Mouse (Mus musculus): ENCODE measurements around the gene Ampd2. TPM values are rescaled to one million over a fixed set of nuclear protein-coding genes. Genes with fewer than 3 reads are reported as not detected.

The Ampd2 gene
- polyA plus RNA-seq, 1 experiment from 2014 or later, result 45.9 TPM

DNA sequence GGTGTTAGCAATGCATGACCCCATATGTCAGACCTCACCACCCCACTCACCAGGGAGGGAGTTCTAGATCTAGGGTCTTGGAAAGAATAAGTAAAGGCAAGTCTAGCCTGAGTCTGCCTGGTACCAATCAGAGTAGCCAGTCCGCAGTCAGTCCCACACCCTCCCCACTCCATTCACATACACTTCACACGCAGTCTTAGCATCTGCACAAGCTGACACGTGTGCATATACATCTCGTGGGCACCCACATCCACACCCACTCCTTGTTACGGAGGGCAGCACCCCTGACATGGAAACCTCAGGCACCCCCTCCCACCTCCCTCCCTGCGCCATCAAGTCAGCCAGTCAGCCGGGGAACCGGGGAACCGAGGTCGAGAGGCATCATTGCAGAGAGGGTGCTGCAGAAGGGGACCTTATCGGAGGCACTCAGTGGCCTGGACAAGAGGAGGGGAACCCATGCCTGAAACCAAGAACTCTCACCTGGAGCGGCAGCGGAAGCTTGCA lies 1.6 kb downstream of the Ampd2 start:
- Histone ChIP-seq H3K9me3 (ENCODE audit: control insufficient read depth, low read length) (no peaks in the 10 kb centered on the region), H3K4me2 (ENCODE audit: low read length) (peak overlapping the region; percentile 99), H3K27ac (replicated peaks; ENCODE audit: low read depth, low read length) (peak overlapping the region; percentile 76), H3K4me1 (ENCODE audit: control insufficient read depth, insufficient read depth, low read length) (peaks cover 43% of the 10 kb centered on the region), H3K9ac (replicated peaks; ENCODE audit: low read length) (peak overlapping the region; percentile 70), H3K4me3 (replicated peaks; ENCODE audit: low read depth, low read length) (peak overlapping the region; percentile 58), H3K36me3 (ENCODE audit: control insufficient read depth, insufficient read depth, low read length) (no peaks in the 10 kb centered on the region), H3K27me3 (ENCODE audit: control insufficient read depth, insufficient read depth, low read length) (no peaks in the 10 kb centered on the region)
- DNase-seq (no peak), ATAC-seq (ENCODE audit: low FRiP score, low TSS enrichment) (peak; percentile 31; the same call in 1 of the 2 replicates)
- WGBS, result 15% methylated on average over 13 of the region's 13 CpGs

DNA sequence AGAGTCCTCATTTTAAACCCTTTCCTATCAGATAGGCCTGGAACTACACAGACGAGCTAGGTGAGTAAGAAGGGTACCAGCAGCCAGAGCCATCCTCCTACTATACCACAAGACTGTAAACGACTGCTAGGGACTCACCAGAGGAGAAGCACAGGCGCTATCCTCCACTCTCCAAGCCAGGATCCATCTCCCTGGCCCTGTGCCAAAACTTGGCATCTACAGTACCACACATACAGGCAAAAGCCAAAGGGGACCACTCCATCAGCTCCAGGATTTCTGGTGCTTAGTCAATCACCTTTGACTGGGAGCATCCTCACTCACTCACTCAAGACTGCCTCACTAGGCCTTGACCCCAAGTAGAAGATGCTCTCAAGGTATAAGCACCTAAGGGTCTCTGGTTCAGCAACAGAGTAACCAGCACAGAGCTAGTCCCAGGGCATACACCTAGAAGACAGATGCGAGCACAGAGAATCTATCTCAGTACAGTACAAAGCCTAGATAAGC lies 2.5 kb downstream of the Ampd2 start:
- peak; percentile 29 for DNase-seq
- 81% methylated on average over 4 of the region's 4 CpGs for WGBS
- Histone ChIP-seq H3K27me3 (ENCODE audit: control insufficient read depth, insufficient read depth, low read length) (no peaks in the 10 kb centered on the region), H3K36me3 (ENCODE audit: control insufficient read depth, insufficient read depth, low read length) (peaks cover 8% of the 10 kb centered on the region), H3K4me2 (ENCODE audit: low read length) (peak overlapping the region; percentile 99), H3K9ac (replicated peaks; ENCODE audit: low read length) (peak overlapping the region; percentile 70; the same call in 1 of the 2 replicates), H3K4me1 (ENCODE audit: control insufficient read depth, insufficient read depth, low read length) (peaks cover 43% of the 10 kb centered on the region), H3K9me3 (ENCODE audit: control insufficient read depth, low read length) (no peaks in the 10 kb centered on the region), H3K27ac (replicated peaks; ENCODE audit: low read depth, low read length) (no peak overlapping the region), H3K4me3 (replicated peaks; ENCODE audit: low read depth, low read length) (no peak overlapping the region)
- ATAC-seq (ENCODE audit: low FRiP score, low TSS enrichment), result no peak

DNA sequence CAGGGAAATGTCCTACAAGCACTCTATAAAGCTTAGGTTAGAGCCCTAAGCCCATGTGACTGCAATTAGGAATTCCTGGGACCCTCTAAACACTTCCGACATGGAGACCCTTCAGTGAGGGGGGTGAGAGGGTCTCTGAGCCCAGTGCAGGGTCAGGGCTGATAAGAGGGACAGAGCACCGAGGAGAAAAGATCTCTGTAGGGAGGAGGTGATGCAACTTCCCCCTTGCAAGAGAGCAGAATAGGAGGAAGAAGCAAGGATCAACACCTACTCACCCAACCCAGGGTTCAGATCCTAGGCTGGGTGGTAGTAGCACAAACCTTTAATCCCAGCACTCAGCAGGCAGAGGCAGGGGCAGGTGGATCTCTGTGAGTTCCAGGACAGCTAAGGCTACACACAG lies 3.3 kb downstream of the Ampd2 start:
- Histone ChIP-seq H3K9me3 (ENCODE audit: control insufficient read depth, low read length) (no peaks in the 10 kb centered on the region), H3K4me2 (ENCODE audit: low read length) (no peak overlapping the region), H3K36me3 (ENCODE audit: control insufficient read depth, insufficient read depth, low read length) (peaks cover 15% of the 10 kb centered on the region), H3K9ac (replicated peaks; ENCODE audit: low read length) (no peak overlapping the region), H3K27me3 (ENCODE audit: control insufficient read depth, insufficient read depth, low read length) (no peaks in the 10 kb centered on the region), H3K27ac (replicated peaks; ENCODE audit: low read depth, low read length) (no peak overlapping the region), H3K4me3 (replicated peaks; ENCODE audit: low read depth, low read length) (no peak overlapping the region), H3K4me1 (ENCODE audit: control insufficient read depth, insufficient read depth, low read length) (peaks cover 43% of the 10 kb centered on the region)
- 61% methylated on average over 2 of the region's 2 CpGs for WGBS
- DNase-seq (no peak), ATAC-seq (ENCODE audit: low FRiP score, low TSS enrichment) (no peak)

DNA sequence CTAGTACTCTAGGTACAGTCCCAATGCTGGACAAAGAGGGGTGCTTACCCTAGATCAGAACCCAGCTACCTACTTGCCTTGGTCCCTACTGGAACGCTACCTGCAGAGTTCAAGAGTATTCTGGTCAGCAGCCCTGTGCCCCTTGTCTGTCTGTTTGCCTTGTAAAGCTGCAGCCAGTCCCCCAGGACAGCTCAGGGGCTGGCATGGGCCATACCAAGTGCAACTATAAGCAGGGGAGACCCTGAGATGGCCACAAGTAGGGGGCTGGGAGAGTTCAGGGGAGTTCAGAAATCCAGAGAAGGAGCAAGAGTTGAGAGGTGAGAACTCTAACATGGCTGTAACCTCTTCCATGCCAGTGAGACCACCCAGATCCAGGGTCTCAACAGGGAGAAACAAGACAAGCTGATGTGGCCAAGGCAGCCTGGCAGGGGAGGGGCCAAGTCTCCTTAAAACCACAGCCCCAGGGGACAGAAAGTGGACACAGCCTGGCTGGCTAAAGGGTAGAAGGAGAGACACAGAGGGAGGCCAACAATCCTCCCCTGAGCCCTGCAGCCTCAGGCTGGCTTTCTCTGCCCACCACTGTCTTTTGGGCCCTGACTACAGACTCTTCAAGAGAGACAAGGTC lies 4.1 kb downstream of the Ampd2 start:
- H3K36me3 ChIP-seq (ENCODE audit: control insufficient read depth, insufficient read depth, low read length), result peaks cover 23% of the 10 kb centered on the region
- H3K27me3 ChIP-seq (ENCODE audit: control insufficient read depth, insufficient read depth, low read length), result no peaks in the 10 kb centered on the region
- ATAC-seq (ENCODE audit: low FRiP score, low TSS enrichment) (no peak), DNase-seq (peak; percentile 28)
- H3K9ac ChIP-seq (replicated peaks; ENCODE audit: low read length), result peak overlapping the region; percentile 34; the same call in 1 of the 2 replicates
- WGBS, result 65% methylated on average over 1 of the region's 1 CpGs
- H3K4me3 ChIP-seq (replicated peaks; ENCODE audit: low read depth, low read length), result no peak overlapping the region
- peak overlapping the region; percentile 37 for H3K4me2 ChIP-seq (ENCODE audit: low read length)
- H3K27ac ChIP-seq (replicated peaks; ENCODE audit: low read depth, low read length), result 0 out of 2 replicates have a peak overlapping the region, but pooled peaks have one; percentile 37
- peaks cover 43% of the 10 kb centered on the region for H3K4me1 ChIP-seq (ENCODE audit: control insufficient read depth, insufficient read depth, low read length)
- H3K9me3 ChIP-seq (ENCODE audit: control insufficient read depth, low read length), result no peaks in the 10 kb centered on the region

DNA sequence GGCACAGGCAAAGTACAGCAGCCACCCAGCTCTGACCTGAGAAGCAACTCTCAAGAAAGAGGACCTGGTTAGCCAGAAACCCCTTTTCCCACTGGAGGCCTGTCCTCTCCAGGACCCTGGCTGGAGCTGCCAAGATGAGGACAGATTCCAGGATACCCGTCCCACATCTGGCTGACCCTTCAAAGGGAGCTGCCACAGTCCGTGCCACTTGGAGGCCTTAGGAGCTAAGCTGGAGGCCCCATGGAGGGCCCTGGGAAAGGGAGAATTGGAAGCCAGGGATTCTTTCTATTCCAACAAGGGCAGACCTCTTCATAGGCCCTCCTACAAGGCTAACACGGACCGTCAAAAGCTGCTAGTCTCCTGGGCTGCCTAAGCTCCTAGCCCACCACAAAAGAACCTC lies 4.8 kb downstream of the Ampd2 start:
- peaks cover 30% of the 10 kb centered on the region for H3K36me3 ChIP-seq (ENCODE audit: control insufficient read depth, insufficient read depth, low read length)
- H3K9me3 ChIP-seq (ENCODE audit: control insufficient read depth, low read length), result no peaks in the 10 kb centered on the region
- H3K4me1 ChIP-seq (ENCODE audit: control insufficient read depth, insufficient read depth, low read length), result peaks cover 43% of the 10 kb centered on the region
- WGBS, result 42% methylated on average over 4 of the region's 4 CpGs
- H3K27me3 ChIP-seq (ENCODE audit: control insufficient read depth, insufficient read depth, low read length), result no peaks in the 10 kb centered on the region
- H3K4me3 ChIP-seq (replicated peaks; ENCODE audit: low read depth, low read length), result no peak overlapping the region
- peak overlapping the region; percentile 34; the same call in 1 of the 2 replicates for H3K9ac ChIP-seq (replicated peaks; ENCODE audit: low read length)
- DNase-seq (no peak), ATAC-seq (ENCODE audit: low FRiP score, low TSS enrichment) (no peak)
- 0 out of 2 replicates have a peak overlapping the region, but pooled peaks have one; percentile 37 for H3K27ac ChIP-seq (replicated peaks; ENCODE audit: low read depth, low read length)
- peak overlapping the region; percentile 37 for H3K4me2 ChIP-seq (ENCODE audit: low read length)

DNA sequence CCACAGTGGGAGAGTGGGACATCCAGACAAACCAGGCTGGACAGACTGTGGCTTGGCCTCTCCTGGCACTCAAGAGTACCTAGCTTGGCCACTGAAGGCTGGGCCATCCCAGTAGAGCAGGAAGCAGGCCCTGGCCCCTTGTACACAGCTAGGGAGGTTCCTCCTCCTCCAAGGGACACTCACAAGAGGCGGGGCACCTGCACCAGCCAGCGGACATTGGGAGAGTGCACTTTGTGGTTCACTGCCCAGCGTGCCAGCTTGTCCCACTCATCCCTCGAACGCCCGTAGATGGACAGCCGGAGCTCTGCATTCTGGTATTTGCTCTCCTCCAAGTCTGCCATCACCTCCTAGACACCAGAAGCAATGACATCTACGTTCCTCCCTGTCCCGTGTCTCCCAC lies 9.6 kb downstream of the Ampd2 start:
- H3K9ac ChIP-seq (replicated peaks; ENCODE audit: low read length), result no peak overlapping the region
- H3K27me3 ChIP-seq (ENCODE audit: control insufficient read depth, insufficient read depth, low read length), result no peaks in the 10 kb centered on the region
- peaks cover 4% of the 10 kb centered on the region for H3K4me1 ChIP-seq (ENCODE audit: control insufficient read depth, insufficient read depth, low read length)
- no peaks in the 10 kb centered on the region for H3K9me3 ChIP-seq (ENCODE audit: control insufficient read depth, low read length)
- ATAC-seq (ENCODE audit: low FRiP score, low TSS enrichment), result no peak
- no peak overlapping the region for H3K4me3 ChIP-seq (replicated peaks; ENCODE audit: low read depth, low read length)
- H3K36me3 ChIP-seq (ENCODE audit: control insufficient read depth, insufficient read depth, low read length), result peaks cover 57% of the 10 kb centered on the region
- 95% methylated on average over 9 of the region's 9 CpGs for WGBS
- no peak for DNase-seq
- H3K4me2 ChIP-seq (ENCODE audit: low read length), result no peak overlapping the region
- H3K27ac ChIP-seq (replicated peaks; ENCODE audit: low read depth, low read length), result no peak overlapping the region

DNA sequence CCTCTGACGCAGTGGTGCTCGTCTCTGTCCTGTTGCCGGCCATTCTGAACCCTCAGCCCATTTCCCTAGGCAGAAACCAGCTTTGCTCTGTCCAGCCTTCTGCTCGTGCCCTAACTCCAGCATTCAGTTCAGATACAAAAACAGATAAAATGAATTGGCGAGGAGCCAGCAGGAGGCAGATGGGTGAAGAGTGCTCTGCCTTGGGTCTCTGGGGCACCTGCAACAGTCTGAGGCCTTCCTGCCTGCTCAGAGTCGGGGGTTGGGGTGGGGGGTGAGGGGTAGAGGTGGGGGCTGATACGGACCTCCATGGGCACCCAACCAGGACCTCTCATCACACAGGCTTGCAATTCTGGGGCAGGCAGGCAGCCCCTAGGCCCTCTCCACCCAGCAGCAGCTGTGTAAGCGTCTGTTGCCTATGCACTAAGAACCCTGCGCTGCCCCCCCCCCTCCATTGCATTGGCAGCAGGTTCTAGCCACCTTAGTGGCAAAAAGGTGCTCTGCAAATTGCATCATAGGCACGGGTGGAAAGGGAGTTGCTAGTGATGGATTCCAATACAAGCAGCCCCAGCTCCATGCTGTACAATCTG lies 13.4 kb downstream of the Ampd2 start:
- DNase-seq (peak; percentile 50), ATAC-seq (ENCODE audit: low FRiP score, low TSS enrichment) (no peak)
- no peaks in the 10 kb centered on the region for H3K4me1 ChIP-seq (ENCODE audit: control insufficient read depth, insufficient read depth, low read length)
- no peaks in the 10 kb centered on the region for H3K9me3 ChIP-seq (ENCODE audit: control insufficient read depth, low read length)
- no peak overlapping the region for H3K4me2 ChIP-seq (ENCODE audit: low read length)
- H3K27ac ChIP-seq (replicated peaks; ENCODE audit: low read depth, low read length), result no peak overlapping the region; the same call in 1 of the 2 replicates
- H3K36me3 ChIP-seq (ENCODE audit: control insufficient read depth, insufficient read depth, low read length), result peaks cover 41% of the 10 kb centered on the region
- no peaks in the 10 kb centered on the region for H3K27me3 ChIP-seq (ENCODE audit: control insufficient read depth, insufficient read depth, low read length)
- H3K4me3 ChIP-seq (replicated peaks; ENCODE audit: low read depth, low read length), result no peak overlapping the region
- WGBS, result 60% methylated on average over 10 of the region's 10 CpGs
- H3K9ac ChIP-seq (replicated peaks; ENCODE audit: low read length), result no peak overlapping the region

DNA sequence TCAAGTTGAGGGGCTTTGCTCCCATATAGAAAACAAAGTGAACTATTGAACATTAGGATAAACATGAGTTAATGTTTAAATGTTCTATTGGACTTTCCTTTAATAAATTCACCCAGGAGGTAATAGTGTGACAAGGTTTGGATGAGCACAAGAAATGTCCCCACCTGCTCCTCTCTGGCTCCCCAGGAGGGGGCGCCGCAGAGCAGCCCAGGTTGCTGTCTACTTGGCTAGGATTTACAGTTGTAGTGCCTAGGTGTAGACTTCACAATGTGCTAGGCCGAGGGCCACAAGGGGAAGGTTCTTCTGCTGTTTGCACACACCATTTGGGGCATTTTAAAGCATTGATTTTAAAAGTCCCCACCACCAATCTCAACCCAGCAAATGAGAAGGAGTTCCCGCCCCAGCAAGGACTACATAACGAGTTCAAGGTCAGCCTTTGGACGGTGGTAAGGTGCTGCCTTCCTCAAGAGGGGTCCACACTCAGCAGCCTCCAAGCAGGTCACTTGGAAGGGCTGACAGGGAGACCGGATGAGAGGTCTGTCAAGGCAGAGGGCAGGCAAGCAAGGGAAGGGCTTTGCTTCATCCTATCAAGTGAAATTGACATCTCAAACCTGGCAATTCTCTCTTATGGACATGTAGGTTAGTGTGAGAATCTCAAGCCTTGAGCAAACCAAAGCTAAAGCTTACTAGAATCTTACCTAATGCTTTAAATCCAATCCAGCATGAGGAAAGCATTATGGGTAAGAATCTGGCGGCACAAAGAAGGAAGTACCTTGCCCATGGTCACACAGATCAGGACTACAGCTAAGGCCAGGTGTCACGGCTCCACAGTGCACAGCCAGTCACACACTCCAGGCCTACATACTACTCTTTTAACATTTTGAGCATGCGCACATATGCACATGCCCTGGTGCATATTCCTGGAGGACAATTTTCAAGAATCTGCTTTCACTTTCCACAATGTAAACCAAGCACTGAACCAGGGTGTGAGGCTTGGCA lies 15.9 kb downstream of the Ampd2 start:
- no peak for ATAC-seq (ENCODE audit: low FRiP score, low TSS enrichment)
- peak; percentile 64 for DNase-seq
- Histone ChIP-seq H3K27me3 (ENCODE audit: control insufficient read depth, insufficient read depth, low read length) (no peaks in the 10 kb centered on the region), H3K4me3 (replicated peaks; ENCODE audit: low read depth, low read length) (no peak overlapping the region), H3K4me1 (ENCODE audit: control insufficient read depth, insufficient read depth, low read length) (no peaks in the 10 kb centered on the region), H3K27ac (replicated peaks; ENCODE audit: low read depth, low read length) (no peak overlapping the region), H3K36me3 (ENCODE audit: control insufficient read depth, insufficient read depth, low read length) (peaks cover 16% of the 10 kb centered on the region), H3K4me2 (ENCODE audit: low read length) (no peak overlapping the region), H3K9me3 (ENCODE audit: control insufficient read depth, low read length) (no peaks in the 10 kb centered on the region), H3K9ac (replicated peaks; ENCODE audit: low read length) (no peak overlapping the region)
- 70% methylated on average over 10 of the region's 10 CpGs for WGBS

Data from midbrain, embryonic 14.5 days (tissue).